Mouse (Mus musculus) brain, embryonic 18.5 days (tissue): ENCODE data around the gene Odf3l1.
A peak's percentile ranks its signal among the peaks of the same experiment; 100 is the strongest.

Source experiments
- DNase-seq: peaks from one replicate; pipeline ENCODE4 v3.0.0-alpha.2; 2012; ENCODE audit warnings: low read depth, low spot score

Odf3l1 gene

DNA sequence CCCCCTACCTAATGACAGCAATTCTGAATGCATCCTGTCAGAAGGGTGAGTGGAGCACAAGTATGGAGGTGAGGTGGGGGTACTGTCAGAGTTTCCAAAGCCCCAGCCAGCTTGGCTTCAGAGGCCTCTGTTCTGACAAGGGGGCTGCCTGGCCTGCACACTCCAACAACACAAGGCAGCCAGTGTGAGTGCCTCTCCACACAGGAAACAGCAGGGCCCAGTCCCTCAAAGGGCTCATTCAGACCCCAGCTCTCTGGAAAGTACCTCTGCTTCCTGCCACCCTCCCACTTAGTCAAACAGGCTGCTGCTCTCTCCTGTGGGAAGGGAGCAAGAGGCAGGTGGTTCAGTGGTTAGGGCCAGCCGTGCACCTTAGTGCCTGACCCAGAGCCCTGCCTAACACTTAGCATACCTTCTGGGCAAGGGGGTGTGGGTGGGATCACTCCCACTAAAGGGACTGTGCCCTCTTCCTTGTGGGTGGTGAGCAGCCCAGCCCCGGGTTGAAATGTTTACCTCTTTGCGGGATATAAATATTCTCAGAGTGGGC, 17.1 kb upstream of the Odf3l1 start:
- DNase-seq: no peak

DNA sequence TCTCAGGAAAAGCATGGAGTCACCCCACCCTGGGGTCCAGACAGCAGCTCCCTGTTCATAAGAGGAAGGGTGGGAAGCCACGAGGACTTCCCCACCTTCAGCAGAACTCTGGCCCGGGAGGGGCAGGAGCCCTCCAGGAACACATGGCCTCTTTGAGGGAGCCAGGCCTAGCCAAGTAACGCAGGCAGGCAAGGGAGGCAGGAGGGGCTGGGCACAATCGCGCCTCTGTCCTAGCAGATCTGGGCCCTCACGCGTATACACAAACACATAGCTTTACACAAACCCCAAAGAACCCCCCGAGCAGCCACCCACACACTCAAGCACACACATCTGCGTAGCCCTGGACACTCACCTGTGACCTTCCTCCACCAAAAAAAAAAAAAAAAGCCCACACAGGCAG, 16.3 kb upstream of the Odf3l1 start:
- no peak for DNase-seq

DNA sequence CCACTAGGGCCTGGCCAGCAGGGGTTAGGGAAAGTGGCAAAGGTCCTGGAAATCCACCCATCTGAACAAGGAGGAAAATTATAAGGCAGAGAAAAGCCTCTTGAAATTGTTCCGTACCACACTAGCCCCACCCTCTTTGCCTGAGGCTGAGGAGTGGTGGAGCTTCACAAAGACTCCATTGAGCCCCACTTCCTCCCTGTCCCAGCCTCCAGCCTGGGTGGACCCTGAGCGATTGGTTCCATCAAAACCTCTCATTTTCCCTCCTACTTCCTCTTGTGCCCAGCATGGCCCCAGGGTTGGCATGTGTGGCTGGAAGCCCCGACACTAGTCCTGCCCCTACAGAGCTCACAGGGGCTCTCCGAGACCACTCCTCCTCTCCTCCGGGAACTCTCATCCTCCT, 12.8 kb upstream of the Odf3l1 start:
- DNase-seq: no peak

DNA sequence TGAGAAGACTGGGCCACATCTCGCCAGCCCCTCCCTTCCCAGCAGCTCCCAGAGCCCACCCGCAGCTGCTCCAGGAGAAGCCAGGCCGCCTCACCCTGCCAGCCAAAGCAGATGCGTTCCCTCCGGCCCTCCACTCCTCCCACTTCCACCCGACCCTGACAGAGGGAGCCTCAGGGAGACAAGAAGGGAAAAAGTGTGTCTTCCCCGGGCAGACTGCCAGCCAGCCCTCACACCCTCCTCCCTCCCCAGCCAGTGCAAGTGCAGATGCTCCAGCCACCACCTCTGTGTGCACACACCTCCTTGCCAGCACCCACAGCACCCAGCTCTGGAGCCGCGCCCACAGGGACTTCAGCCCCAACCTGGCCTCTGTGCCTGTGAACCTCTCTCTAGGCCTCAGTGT, 12.3 kb upstream of the Odf3l1 start:
- no peak for DNase-seq

- DNase-seq: no peak
Measured at GRCm38 (mm10) chr9:56873097-56873496, 8.6 kb upstream of the Odf3l1 start.

DNA sequence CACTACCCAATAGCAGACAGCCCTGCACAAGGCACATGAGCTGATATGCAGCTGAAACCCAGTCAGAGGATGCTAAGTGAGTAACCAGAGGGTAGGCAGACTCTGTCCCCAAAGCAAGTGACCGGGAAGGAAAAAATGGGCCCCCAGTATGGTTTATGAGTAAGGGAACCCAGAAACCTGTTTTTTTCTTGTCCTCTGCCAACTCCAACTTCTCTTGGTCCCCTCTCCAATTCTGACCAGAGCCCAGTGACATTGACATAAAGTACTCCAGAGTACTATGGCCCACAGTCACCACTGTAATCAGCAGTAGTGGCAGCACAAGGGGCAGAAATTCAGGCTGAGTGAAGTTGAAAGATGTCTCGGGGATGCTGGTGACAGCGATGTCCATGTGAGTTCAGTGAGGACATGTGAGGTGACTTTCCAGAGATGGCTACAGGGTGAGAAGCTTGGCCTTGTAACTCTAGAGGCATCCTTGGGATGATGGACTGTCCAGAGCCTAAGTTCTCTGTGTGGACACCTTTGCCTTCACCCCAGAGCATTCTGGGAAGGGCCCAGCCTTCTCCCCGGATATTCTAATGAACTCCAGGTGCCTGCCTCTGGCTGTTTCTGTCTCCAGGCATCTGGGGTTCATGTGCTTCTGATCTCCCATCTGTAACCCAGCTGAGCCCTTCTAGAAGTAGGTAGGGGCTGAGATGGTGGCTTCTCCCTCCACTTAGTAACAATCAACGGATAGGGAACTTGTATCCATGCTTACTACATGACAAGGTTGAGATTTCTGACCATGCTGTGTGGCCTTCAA, 7.8 kb upstream of the Odf3l1 start:
- DNase-seq: no peak

- DNase-seq: no peak
Measured at GRCm38 (mm10) chr9:56871191-56871590, 6.7 kb upstream of the Odf3l1 start.

DNA sequence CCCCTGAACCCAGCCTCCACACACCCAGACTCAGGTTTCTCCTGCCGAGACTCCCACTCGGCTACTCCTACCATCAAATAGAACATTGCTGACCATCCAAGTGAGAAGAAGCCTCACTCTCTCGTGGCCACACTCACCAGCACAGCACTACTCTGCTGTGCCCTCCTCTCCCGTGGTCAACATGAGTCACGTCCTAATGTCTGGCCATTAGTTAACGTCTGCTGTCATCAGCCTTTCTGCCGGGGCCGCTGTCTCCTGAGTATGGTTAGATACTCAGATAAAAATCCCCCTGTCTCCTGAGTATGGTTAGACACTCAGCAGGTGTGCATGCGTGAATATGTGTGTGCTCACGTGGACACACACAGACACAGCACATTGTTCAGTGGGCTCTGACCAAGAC, 6.3 kb upstream of the Odf3l1 start:
- no peak for DNase-seq

DNA sequence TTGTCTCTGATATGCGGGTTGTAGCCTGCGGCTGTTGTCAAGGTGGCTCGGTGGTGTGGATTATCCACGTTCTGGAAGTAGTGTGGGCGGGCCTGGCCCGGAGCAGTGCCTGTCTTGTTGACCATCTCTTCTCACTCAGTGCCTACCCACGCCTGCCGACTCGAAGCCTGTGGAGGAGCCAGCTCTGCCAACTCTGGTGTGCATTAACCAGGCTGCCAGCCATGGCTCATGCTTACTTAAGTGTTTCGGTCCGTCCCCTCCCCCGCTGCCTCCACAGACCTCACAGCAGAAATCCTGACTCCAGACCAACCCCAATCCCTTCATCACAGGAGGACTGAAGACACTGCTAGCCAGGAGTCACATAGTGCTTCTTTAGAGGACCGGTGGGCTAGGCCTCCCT, 5.1 kb upstream of the Odf3l1 start:
- DNase-seq: no peak

GRCm38 (mm10) chr9:56868292-56868691, 3.8 kb upstream of the Odf3l1 start:
- peak; percentile 72 for DNase-seq

DNA sequence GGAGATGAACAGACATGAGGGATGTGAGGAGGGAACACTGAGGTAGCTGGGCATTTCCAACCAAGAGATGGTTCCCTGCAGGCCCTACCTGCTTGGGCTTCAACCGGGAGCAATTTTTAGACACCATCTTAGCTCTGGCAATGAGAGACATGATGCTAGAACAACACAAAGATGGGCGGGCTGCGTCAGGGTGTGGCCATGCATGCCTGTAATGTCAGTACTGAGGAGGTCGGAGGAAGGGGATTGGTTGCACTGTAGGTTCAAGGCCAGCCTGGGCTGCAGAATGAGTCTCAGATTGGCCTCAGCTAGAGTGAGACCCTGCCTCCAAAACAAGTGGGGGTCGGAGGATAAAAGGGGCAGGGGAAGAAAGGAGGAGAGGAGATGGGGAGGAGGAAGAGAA, 2.0 kb upstream of the Odf3l1 start:
- no peak for DNase-seq

DNA sequence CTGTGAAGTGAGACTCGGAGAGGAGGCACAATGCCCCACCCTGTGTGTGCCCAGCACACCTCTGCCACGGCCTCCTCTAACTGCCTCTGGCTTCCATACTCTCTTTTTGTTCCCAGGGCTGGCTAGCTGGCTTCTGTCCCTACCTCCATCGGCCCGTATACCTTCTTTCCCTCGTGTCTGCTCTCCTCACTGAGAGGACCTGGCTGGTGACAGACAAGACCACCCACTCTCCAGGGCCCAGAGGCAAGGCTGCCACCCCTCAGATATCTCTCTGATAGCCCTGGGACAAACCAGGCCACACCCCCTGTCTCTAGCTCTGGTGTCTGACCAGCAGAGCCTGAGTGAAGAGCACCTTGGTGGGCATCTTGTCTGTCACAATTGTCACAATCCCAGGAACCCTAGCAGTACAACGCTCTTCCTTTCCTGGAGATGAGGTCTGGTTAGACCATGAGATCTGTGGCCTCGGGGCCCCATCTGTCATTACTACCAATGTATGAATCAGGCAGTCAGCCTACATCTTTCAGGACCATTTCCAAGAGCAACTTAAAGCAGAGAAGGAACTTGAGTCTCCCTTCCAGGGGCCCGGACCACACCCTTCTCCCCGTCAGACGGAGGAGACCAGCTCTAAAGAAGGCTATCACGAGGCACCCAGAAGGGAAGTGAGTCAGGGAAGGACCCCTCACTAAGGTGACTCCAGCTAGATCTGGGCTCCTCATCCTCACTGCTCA, 1.4 kb upstream of the Odf3l1 start:
- DNase-seq: no peak

DNA sequence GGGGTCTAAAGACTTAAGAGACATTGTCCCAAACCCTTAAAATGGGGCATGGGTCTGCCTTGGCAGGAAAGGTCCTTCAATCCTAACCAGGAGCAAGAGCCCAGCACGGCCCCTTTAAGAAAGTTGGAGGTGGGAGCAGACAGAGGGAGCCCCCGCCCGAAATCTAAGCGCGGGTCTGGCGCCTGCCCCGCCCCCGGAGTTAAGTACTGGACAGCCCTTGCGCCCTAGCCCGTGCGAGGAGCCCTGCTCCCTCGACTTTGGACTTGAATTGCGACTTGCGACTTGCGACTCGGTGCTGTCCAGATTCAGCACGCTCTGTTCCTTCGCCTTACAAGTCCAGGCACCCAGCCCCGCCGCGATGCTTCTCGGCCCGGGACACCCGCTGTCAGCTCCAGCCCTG, 353 bp upstream of the Odf3l1 start, which contains the start of gene Cspg4:
TSS of gene Cspg4 (plus strand) at position 202 of the 400 bp plus-strand sequence.
- no peak for DNase-seq

DNA sequence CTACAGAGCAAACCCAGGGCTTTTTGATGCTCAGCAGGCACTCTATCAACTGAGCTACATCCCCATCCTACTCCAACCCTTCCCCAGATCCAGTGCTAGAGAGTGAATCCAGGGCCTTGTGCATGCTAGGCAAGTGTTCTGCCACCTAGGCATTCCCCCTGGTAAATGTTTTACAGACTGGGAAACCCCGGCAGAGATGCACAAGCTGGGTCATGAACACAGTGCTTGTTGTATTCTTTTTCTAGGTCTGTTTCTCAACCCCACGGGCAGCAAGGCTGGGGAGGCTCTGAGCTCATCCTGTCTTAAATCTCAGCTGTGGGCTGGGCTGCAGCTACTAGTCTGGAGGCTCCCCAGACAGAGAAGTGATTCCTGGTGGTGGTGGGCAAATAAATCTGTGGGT, 1.6 kb downstream of the Odf3l1 start:
- DNase-seq: no peak

- no peak for DNase-seq
Measured at GRCm38 (mm10) chr9:56860486-56861269, 3.8 kb downstream of the Odf3l1 start.

GRCm38 (mm10) chr9:56860035-56860434, 4.4 kb downstream of the Odf3l1 start:
- no peak for DNase-seq

DNA sequence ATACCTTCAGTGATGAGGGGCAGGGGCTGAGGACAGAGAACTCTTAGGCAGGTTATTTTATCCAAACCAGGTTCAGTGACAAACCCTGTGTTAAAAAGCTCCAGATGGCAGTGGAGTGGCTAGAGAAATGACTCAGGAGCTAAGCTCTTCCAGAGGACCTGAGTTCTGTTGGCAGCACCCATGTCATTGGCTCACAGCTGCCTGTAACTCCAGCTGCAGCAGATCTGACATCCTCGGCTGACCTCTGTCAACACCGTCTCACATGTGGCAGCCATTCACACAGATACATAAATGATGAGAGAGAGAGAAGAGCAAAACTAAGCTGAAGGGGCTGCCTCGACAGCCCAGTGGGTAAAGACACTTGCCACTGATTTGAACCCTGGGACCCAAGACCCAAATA, 7.0 kb downstream of the Odf3l1 start:
- DNase-seq: no peak

DNA sequence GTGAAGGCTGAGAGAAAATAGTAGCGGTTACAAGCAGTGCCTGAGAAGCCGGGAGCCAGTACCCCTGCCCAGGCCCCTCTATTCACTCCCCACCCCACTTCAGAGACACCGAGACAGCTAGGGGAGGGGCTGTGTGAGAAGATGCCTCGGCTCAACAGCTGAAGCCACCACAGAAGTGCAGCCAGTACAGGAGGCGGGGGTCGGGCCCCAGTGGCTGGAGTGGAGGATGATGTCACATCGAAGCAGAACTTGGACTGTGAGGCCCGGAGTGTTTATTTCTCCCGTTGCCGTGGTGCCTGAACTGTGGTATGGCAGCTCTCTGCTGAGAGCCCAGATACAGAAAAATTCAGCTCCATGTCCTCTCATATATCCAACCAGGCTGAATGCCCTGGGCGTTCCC, 12.7 kb downstream of the Odf3l1 start:
- no peak for DNase-seq

DNA sequence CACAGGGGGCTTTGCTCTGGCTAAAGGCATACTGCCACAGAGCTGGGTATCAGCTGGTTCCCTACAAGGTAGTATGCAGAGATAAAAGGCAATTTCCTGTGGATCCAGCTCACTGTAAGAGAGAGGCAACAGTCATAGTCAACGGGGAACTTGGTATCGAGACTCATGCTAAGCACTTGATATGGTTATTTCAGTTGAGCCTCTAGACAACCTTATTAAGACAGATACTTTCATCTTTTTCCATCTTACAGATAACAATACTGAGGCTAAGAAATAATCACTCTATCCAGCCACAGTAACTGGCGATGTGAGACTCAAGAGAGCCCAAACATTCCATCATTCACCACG, 13.6 kb downstream of the Odf3l1 start:
- no peak for DNase-seq

DNA sequence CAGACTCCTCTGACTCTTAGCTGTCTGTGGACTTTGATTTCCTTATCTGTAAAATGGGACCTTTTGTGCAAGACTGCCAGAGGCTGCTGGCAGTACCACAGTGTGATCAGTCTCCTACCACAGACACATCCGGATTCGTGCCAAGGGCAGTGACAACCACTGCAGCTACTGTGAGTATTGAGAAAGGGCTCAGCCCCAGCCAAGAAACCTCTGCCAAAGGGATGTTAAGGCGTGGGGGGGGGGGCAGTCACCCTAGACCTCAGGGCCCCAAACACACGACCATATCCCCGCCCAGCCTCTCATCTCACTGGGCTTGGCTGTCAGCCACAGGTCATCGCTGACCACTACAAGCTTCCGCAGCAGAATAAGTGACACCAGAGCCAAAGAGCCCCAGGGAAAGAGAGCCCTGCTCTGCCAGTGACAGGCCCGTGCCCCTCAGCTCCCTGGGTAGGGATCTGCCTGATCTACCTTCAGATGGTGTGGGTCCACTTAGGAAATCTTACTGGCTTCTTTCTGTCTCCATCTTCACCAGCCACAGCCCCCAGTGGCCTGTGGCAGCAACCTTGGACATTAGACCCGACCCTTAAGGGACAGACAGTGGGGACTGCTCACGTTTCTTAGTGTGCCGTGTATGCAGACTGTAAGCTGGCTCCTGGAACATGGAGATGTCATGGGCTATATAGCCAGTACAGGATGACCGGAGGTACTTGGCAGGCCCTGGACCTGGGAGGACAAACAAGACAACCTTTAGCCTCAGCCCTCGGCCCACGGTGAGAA, 14.2 kb downstream of the Odf3l1 start:
- DNase-seq: no peak

- DNase-seq: peak; percentile 62
Measured at GRCm38 (mm10) chr9:56847523-56847922, 17.0 kb downstream of the Odf3l1 start.
